Mouse (Mus musculus) bone marrow macrophage, adult 2 months (primary cell): ENCODE measurements around the gene Cadps.

Experiments
- CTCF ChIP-seq: IDR thresholded peaks from 2 replicates; pipeline ENCODE4 v1.5.1; 2012; ENCODE audit warnings: low read depth, mild to moderate bottlenecking, low read length, moderate library complexity
- POLR2A ChIP-seq: IDR thresholded peaks from 2 replicates; pipeline ENCODE4 v1.6.1; 2012; ENCODE audit warnings: mild to moderate bottlenecking, low read depth, low read length, borderline replicate concordance

DNA sequence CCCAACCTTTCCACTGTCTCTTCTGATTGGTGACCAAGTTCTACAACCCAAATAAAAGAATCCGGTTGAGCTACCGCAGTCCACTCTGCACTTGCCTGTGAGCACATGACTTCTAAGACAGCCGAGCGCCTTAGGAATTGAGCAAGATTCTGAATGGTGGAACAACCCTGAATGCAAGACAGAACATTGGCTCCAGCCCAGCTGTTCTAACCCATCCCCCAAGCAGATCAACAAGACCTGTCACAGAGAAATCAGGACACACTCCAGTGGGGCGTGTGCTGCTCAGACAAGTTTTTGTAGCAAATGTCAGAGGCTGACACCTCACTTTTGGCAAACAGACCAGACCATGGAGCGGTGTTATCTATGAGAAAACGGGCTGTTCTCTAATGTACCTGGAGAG lies 431.7 kb downstream of the Cadps start:
- TF ChIP-seq POLR2A (no peak), CTCF (no peak)
